Mouse (Mus musculus) T-cell, adult 2 months (primary cell): ENCODE results near the gene Slc23a2.
A peak's percentile ranks its signal among the peaks of the same experiment; 100 is the strongest.

Experiments
- DNase-seq: peaks from one replicate; pipeline ENCODE4 v3.0.0; 2022; ENCODE audit warnings: low spot score

Gene Slc23a2

GRCm38 (mm10) chr2:132144971-132145691, at the start of gene Slc23a2:
Gene Slc23a2 (minus strand): TSS chr2:132145108.
- peak; percentile 57 for DNase-seq

GRCm38 (mm10) chr2:132190602-132191161, 45.8 kb upstream of the Slc23a2 start:
- DNase-seq = no peak

- no peak for DNase-seq
These were observed 39.0 kb upstream of the Slc23a2 start for GRCm38 (mm10) chr2:132183874-132184273.

GRCm38 (mm10) chr2:132180463-132181205, 35.7 kb upstream of the Slc23a2 start:
- peak; percentile 25 for DNase-seq

GRCm38 (mm10) chr2:132179371-132179770, 34.5 kb upstream of the Slc23a2 start:
- DNase-seq = no peak

- no peak for DNase-seq
These were observed 32.5 kb upstream of the Slc23a2 start for GRCm38 (mm10) chr2:132177406-132177805.

- no peak for DNase-seq
These were observed 31.5 kb upstream of the Slc23a2 start for GRCm38 (mm10) chr2:132176289-132176848.

GRCm38 (mm10) chr2:132174048-132174447, 29.1 kb upstream of the Slc23a2 start:
- DNase-seq = no peak

- DNase-seq = no peak
These were observed 27.0 kb upstream of the Slc23a2 start for GRCm38 (mm10) chr2:132171939-132172338.

GRCm38 (mm10) chr2:132169150-132169549, 24.2 kb upstream of the Slc23a2 start:
- DNase-seq = no peak

- DNase-seq = no peak
These were observed 18.7 kb upstream of the Slc23a2 start for GRCm38 (mm10) chr2:132163626-132164025.

GRCm38 (mm10) chr2:132157482-132157881, 12.6 kb upstream of the Slc23a2 start:
- no peak for DNase-seq

- DNase-seq = no peak
These were observed 7.8 kb upstream of the Slc23a2 start for GRCm38 (mm10) chr2:132152670-132153069.

GRCm38 (mm10) chr2:132151592-132151991, 6.7 kb upstream of the Slc23a2 start:
- no peak for DNase-seq

- DNase-seq = no peak
These were observed 6.0 kb upstream of the Slc23a2 start for GRCm38 (mm10) chr2:132150926-132151325.

- peak; percentile 14 for DNase-seq
These were observed 1.6 kb upstream of the Slc23a2 start for GRCm38 (mm10) chr2:132146502-132146901.

- peak; percentile 8 for DNase-seq
These were observed 673 bp downstream of the Slc23a2 start for GRCm38 (mm10) chr2:132143943-132144927.

- DNase-seq = no peak
These were observed 2.3 kb downstream of the Slc23a2 start for GRCm38 (mm10) chr2:132142606-132143005.

GRCm38 (mm10) chr2:132140536-132140935, 4.4 kb downstream of the Slc23a2 start:
- DNase-seq = no peak

- DNase-seq = no peak
These were observed 5.8 kb downstream of the Slc23a2 start for GRCm38 (mm10) chr2:132139099-132139498.

GRCm38 (mm10) chr2:132135876-132136637, 8.9 kb downstream of the Slc23a2 start:
- DNase-seq = peak; percentile 12
